Mouse (Mus musculus) forebrain, embryonic 16.5 days (tissue): Measurements from ENCODE around the gene Alcam. TPM values are rescaled to one million over a fixed set of nuclear protein-coding genes. Genes with fewer than 3 reads are reported as not detected.

Source experiments
- ATAC-seq: fragments of 200-750 bp; cut with Nextera tagmentation; 2 replicates; pipeline ENCODE4 v1.8.0; 2017; ENCODE audit warnings: mild to moderate bottlenecking, moderate library complexity
- H3K27ac ChIP-seq: fragments of 300-500 bp; sonication (generic); 2 replicates; pipeline ENCODE4 v1.5.1; 2014; ENCODE audit warnings: low read length, control low read depth
- H3K27me3 ChIP-seq: fragments of 300-500 bp; sonication (generic); replicated peaks from 2 replicates; pipeline ENCODE4 v1.6.1; 2014; ENCODE audit warnings: low read length; ENCODE audit not compliant: control insufficient read depth, insufficient read depth
- H3K36me3 ChIP-seq: fragments of 300-500 bp; sonication (generic); 2 replicates; pipeline ENCODE4 v1.6.1; 2014; ENCODE audit not compliant: control insufficient read depth, insufficient read depth
- H3K4me1 ChIP-seq: fragments of 300-500 bp; sonication (generic); replicated peaks from 2 replicates; pipeline ENCODE4 v1.6.1; 2014; ENCODE audit warnings: low read length; ENCODE audit not compliant: control insufficient read depth, insufficient read depth
- H3K4me2 ChIP-seq: fragments of 300-500 bp; sonication (generic); 2 replicates; pipeline ENCODE4 v1.6.1; 2014; ENCODE audit warnings: mild to moderate bottlenecking, low read length, control low read depth
- H3K4me3 ChIP-seq: fragments of 300-500 bp; sonication (generic); replicated peaks from 2 replicates; pipeline ENCODE4 v1.5.1; 2014; ENCODE audit warnings: mild to moderate bottlenecking, low read length, control low read depth
- H3K9ac ChIP-seq: fragments of 300-500 bp; sonication (generic); replicated peaks from 2 replicates; pipeline ENCODE4 v1.6.1; 2014; ENCODE audit warnings: low read depth, low read length, control low read depth
- H3K9me3 ChIP-seq: fragments of 300-500 bp; sonication (generic); 2 replicates; pipeline ENCODE4 v1.6.1; 2016; ENCODE audit warnings: low read length; ENCODE audit not compliant: control insufficient read depth
- WGBS: fragments of 180-500 bp; shearing (Covaris S2); extraction: QIAGEN DNeasy Blood & Tissue Kit; methylation state at CpG from one replicate; pipeline ENCODE4 v1.1.7; 2014; 5-methylcytosine and 5-hydroxymethylcytosine counted together
- polyA plus RNA-seq: library from polyadenylated mRNA; unstranded; fragments of >200 nt; fragmentation: Nextera tagmentation; extraction: Ambion mirVana; gene quantifications from 2 replicates; pipeline ENCODE4 v1.2.1, GENCODE M21; 2015

Alcam gene
- polyA plus RNA-seq, 1 experiment from 2014 or later = 32.4 TPM

DNA sequence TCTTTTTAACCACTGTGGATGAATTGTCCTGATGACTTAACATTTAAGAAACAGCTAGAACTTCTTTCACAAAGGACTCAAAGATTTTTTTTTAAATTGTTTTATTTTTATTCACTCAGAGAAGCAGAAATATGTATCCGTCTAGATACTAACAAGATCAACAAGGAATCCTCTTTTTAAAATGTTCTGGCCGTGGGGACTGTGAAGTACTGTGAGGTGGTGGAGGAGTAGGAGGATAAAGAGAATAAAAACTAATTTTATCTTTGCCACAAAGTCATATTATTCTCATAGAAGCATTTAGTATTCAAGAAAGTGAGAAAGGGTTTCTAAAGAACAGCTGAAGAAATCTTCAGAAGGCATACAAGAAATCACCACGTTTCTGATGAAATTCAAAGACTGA is 54.8 kb downstream of the Alcam start:
- H3K27ac ChIP-seq = no peak overlapping the region
- H3K9ac ChIP-seq = no peak overlapping the region
- no peaks in the 10 kb centered on the region for H3K36me3 ChIP-seq
- no peaks in the 10 kb centered on the region for H3K9me3 ChIP-seq
- no peak overlapping the region for H3K4me2 ChIP-seq
- WGBS = 92% methylated on average over 3 of the region's 3 CpGs
- no peak overlapping the region for H3K4me3 ChIP-seq
- H3K27me3 ChIP-seq = no peaks in the 10 kb centered on the region
- ATAC-seq = no peak
- no peaks in the 10 kb centered on the region for H3K4me1 ChIP-seq

GRCm38 (mm10) chr16:52386781-52387300 is 67.0 kb downstream of the Alcam start:
- no peak overlapping the region for H3K27ac ChIP-seq
- H3K4me3 ChIP-seq = no peak overlapping the region
- peaks cover 6% of the 10 kb centered on the region; the same call in 1 of the 2 replicates for H3K4me1 ChIP-seq
- no peak overlapping the region for H3K9ac ChIP-seq
- 11% methylated on average over 5 of the region's 5 CpGs for WGBS
- no peak overlapping the region for H3K4me2 ChIP-seq
- no peaks in the 10 kb centered on the region for H3K36me3 ChIP-seq
- peak; percentile 78 for ATAC-seq
- no peaks in the 10 kb centered on the region for H3K27me3 ChIP-seq
- H3K9me3 ChIP-seq = no peaks in the 10 kb centered on the region

- 53% methylated on average over 13 of the region's 13 CpGs for WGBS
- H3K9ac ChIP-seq = no peak overlapping the region
- no peak for ATAC-seq
- H3K4me2 ChIP-seq = no peak overlapping the region
- H3K9me3 ChIP-seq = no peaks in the 10 kb centered on the region
- H3K27ac ChIP-seq = no peak overlapping the region
- H3K4me1 ChIP-seq = peaks cover 6% of the 10 kb centered on the region; the same call in 1 of the 2 replicates
- H3K27me3 ChIP-seq = no peaks in the 10 kb centered on the region
- no peak overlapping the region for H3K4me3 ChIP-seq
- H3K36me3 ChIP-seq = no peaks in the 10 kb centered on the region
Observed at GRCm38 (mm10) chr16:52383456-52384185, 70.3 kb downstream of the Alcam start.

DNA sequence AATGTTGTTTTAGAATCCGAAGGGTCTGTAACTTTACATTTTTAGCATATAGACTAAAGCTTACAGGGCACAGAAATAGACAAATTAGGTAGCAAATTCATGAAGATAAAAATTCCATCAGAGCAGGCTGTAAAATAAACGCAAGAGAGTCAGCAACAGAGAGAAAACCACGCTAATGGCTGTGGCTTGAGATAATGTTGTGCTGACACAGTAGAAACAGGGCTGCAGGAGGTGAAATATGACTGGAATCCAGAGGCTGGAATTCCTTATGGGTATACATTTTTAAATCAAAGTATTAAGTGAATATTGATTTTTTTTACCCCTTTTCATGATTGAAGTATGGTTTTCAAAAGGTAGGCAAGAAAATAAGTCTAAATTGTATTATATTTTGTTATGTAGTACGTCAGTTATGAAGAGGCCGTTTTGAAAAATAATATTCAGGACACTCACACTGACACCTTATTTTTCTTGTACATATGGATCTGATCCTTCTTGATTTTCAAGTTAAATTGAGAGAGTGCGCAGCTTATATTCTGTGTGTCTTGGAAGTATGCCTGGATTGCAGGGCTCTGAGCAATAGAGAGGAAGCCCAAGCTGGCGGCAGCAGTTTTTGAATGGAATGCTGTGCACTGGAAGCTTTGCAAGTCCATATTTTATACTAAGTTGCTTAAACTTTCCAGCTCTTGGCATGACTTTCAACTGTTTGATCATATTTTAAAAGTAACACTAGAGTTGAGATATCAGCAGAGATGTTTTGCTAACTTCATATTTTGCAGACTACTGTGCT is 74.9 kb downstream of the Alcam start:
- H3K4me3 ChIP-seq = no peak overlapping the region
- H3K36me3 ChIP-seq = no peaks in the 10 kb centered on the region
- no peak overlapping the region for H3K27ac ChIP-seq
- H3K4me1 ChIP-seq = peaks cover 6% of the 10 kb centered on the region; the same call in 1 of the 2 replicates
- H3K9ac ChIP-seq = no peak overlapping the region
- H3K9me3 ChIP-seq = no peaks in the 10 kb centered on the region
- no peak overlapping the region for H3K4me2 ChIP-seq
- H3K27me3 ChIP-seq = no peaks in the 10 kb centered on the region
- peak; percentile 49; the same call in 1 of the 2 replicates for ATAC-seq
- 70% methylated on average over 7 of the region's 7 CpGs for WGBS

GRCm38 (mm10) chr16:52376827-52377226 is 77.0 kb downstream of the Alcam start:
- H3K9ac ChIP-seq = no peak overlapping the region
- 97% methylated on average over 2 of the region's 2 CpGs for WGBS
- no peak overlapping the region for H3K4me3 ChIP-seq
- no peaks in the 10 kb centered on the region for H3K36me3 ChIP-seq
- no peak overlapping the region for H3K4me2 ChIP-seq
- no peaks in the 10 kb centered on the region for H3K9me3 ChIP-seq
- no peaks in the 10 kb centered on the region for H3K27me3 ChIP-seq
- H3K4me1 ChIP-seq = no peaks in the 10 kb centered on the region; the same call in 1 of the 2 replicates
- H3K27ac ChIP-seq = no peak overlapping the region
- ATAC-seq = no peak

- no peak for ATAC-seq
- WGBS = 86% methylated on average over 2 of the region's 2 CpGs
- no peaks in the 10 kb centered on the region for H3K9me3 ChIP-seq
- no peaks in the 10 kb centered on the region for H3K4me1 ChIP-seq
- no peak overlapping the region for H3K9ac ChIP-seq
- no peak overlapping the region for H3K4me3 ChIP-seq
- H3K27ac ChIP-seq = no peak overlapping the region
- no peaks in the 10 kb centered on the region for H3K36me3 ChIP-seq
- no peak overlapping the region for H3K4me2 ChIP-seq
- H3K27me3 ChIP-seq = no peaks in the 10 kb centered on the region
Observed at GRCm38 (mm10) chr16:52371956-52372355, 81.9 kb downstream of the Alcam start.

DNA sequence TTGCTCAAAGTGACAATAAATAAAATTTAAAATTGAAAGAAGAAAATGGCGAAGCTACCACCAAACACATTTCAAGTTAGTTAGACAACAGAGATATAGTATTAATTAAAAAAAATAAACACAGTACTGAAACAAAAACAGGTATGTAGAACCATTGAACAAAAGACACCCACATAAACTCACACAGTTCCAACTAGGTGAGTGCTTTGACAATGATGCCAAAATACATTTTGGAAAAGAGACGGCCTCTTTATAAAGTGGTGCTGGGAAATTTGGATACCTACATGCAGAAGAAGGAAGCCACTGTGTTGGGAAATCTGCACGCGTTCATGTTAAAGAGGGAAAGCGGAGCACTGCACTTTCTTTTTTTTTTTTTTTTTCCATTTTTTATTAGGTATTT is 85.4 kb downstream of the Alcam start:
- no peak for ATAC-seq
- H3K4me2 ChIP-seq = no peak overlapping the region
- 96% methylated on average over 5 of the region's 5 CpGs for WGBS

DNA sequence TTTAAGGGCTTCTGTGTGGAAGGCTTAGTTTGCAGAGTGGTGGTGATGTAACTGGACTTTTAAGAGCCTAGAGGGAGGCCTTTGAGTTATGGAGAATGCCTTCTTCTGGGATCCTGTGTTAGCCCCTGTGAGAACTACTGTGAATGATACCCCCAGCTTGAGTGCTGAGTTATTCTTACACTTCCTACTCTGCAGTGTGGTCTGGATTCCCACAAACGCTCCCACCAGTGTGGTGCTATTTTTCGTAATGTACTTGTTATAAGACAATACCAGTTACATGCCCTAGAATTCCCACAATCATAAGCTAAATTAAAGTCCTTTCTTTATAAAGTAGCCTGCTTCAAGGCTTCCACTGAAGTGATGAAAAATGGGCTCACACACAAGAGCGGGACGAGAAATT is 87.0 kb downstream of the Alcam start:
- no peak overlapping the region for H3K4me3 ChIP-seq
- H3K27ac ChIP-seq = no peak overlapping the region
- H3K27me3 ChIP-seq = no peaks in the 10 kb centered on the region
- H3K9ac ChIP-seq = no peak overlapping the region
- H3K4me2 ChIP-seq = no peak overlapping the region
- no peaks in the 10 kb centered on the region for H3K9me3 ChIP-seq
- no peak for ATAC-seq
- 95% methylated on average over 4 of the region's 4 CpGs for WGBS
- peaks cover 4% of the 10 kb centered on the region for H3K4me1 ChIP-seq
- H3K36me3 ChIP-seq = no peaks in the 10 kb centered on the region

More for the DNA sequence above, 85.4 kb downstream of the Alcam start:
- Histone ChIP-seq H3K4me1 (peaks cover 4% of the 10 kb centered on the region), H3K27ac (no peak overlapping the region), H3K9me3 (no peaks in the 10 kb centered on the region), H3K27me3 (no peaks in the 10 kb centered on the region), H3K9ac (no peak overlapping the region), H3K4me3 (no peak overlapping the region), H3K36me3 (no peaks in the 10 kb centered on the region)

GRCm38 (mm10) chr16:52363944-52364511 is 89.8 kb downstream of the Alcam start:
- Histone ChIP-seq H3K4me2 (no peak overlapping the region), H3K4me3 (no peak overlapping the region), H3K4me1 (peaks cover 4% of the 10 kb centered on the region), H3K27me3 (no peaks in the 10 kb centered on the region), H3K36me3 (no peaks in the 10 kb centered on the region; the same call in 1 of the 2 replicates), H3K9ac (no peak overlapping the region), H3K9me3 (no peaks in the 10 kb centered on the region), H3K27ac (no peak overlapping the region)
- ATAC-seq = peak; percentile 97
- 23% methylated on average over 4 of the region's 4 CpGs for WGBS
